Mouse (Mus musculus) kidney, postnatal 36 days (tissue): ENCODE measurements at regions not wholly inside any gene's neighbourhood (a gene's known extent, or its start where the extent isn't known, plus 50 kb on each side); places are given as distances from the start of the nearest gene placed in this dataset.
A peak's percentile ranks its signal among the peaks of the same experiment; 100 is the strongest.

Experiments used
- DNase-seq, 2 experiments: peaks; one replicate each; pipeline ENCODE4 v3.0.0; 2021 to 2022; ENCODE audit warnings: mixed read lengths in 2 of 2

DNA sequence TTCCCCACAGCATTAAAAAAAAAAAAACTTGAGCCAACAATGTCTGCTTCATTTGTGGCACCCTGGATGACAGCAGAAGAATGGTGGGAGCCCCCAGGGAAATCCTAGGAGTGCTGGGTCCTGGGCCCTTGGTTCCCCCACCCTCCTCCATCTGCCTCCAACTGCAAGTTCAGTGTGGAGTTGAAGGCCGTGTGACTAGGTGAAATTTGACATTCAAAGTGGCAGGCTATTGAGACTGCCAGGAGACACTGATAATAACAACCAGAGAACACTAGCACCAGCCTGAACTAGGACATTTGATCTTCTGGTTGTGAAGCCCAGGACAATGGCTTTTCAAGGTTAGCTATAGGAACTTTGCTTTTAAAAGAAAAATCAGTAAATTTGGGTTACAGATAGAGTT, 74.0 kb downstream of the Adamts15 start:
- no peak for DNase-seq

DNA sequence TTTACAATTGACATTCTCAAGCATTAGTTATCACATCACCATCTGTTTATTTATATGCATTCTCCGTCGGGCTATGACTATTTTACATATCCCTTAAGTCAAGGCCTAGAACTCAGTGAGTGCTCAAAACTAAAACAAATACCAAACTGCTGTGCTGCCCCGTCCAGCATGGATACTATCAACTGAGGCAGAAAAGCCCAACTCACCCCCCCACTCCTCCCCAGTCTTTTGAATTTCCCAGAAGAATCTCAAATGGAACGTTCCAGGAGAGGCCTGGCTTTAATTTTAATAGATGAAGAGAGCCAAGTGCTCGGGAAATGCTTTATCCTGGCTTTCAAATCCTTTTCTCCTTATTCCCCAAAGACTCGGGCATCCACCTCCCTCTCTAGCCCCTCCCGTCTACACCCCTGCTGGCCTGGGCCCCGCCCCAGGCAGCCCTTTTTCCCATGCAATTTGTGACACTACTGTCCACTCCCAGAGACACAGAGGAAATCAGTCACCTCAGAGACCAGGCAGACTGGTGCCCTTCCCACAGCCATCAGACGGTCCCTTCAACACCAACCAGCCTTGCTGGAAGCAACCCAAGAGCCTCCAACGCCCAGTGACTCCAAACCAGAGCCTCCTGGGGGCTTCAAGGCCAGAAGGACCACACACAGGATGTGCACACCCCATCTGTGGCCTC, 76.5 kb downstream of the Adamts15 start:
- DNase-seq: no peak

GRCm38 (mm10) chr9:30844079-30844563, 78.1 kb downstream of the Adamts15 start:
- peak in 1 of 2 experiments; percentile 11 for DNase-seq

GRCm38 (mm10) chr9:30834908-30835307, 87.3 kb downstream of the Adamts15 start:
- DNase-seq: no peak

DNA sequence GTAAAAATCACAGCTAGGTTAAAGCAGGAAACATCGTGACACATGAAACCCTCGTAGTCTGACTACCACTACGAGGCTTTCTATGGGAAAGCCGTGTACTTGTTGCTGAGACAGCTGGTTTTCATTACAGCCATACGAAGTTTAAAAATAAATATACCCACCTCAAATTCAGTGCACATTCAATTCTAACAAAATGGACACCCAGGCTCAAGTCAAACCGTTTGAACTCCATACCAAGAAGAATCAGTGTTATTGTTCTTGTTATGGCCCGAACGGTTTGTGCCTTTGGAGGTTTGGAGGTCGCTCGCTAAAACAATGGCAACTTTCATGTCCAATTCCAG, 87.7 kb downstream of the Adamts15 start:
- no peak for DNase-seq

- no peak for DNase-seq
Measured at GRCm38 (mm10) chr9:30833836-30834564, 88.3 kb downstream of the Adamts15 start.

- DNase-seq: peak; percentile 75 to 77
Measured at GRCm38 (mm10) chr9:30829158-30829870, 92.9 kb downstream of the Adamts15 start.

- no peak for DNase-seq
Measured at GRCm38 (mm10) chr9:30827780-30828179, 94.5 kb downstream of the Adamts15 start.

DNA sequence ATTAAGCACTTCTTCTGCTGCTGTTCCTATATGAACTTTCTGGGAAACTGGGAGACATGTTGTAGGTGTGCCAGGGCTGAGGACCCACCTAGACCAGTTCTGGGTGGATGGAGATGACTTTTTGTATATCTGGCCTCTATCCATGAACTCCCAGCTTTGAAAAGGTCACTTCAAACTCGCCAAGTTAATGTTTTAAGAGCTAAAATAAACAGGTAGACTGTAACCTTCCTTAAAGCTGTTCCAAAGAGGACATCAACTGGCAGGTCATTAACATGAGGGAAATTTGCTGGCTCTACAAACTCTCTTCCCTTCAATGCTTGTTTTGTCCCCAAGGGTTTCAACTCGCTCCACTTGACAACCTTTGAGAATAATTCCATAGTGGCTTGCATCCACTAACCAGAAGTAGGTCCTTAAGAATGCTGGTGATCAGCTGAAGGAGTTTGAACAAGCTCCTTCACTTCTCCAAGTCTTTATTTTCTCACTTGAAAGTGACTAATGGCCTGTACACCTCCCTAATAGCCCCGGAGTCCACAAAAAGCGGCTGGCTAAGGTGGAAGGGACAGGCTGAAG, 98.1 kb downstream of the Adamts15 start:
- peak; percentile 18 to 38 for DNase-seq

DNA sequence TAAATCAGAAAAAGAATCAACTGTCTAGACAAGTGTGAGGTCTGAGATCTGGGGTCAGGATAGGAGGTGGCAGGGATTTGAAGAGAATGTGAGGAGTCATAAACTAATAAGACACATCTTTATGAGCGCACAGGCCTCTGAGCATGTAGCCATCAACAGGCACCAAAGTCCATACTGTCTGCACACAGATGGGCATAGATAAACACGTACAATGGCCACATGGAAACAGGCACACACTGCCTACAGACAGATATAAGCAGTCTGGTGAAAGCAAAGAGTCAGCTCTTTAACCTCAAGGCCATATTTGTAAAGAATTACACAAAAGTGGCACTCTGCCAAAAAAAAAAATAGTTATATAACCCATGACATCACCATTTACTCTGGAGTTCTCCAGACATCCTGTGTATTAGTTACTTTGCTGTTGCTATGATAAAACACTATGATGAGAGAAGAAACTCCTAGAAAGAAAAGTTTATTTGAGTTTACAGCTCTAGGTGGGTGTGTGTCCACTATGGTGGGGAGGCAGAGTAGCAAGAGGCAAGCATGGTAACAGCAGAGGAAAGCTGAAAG, 101.4 kb downstream of the Adamts15 start:
- DNase-seq: no peak

DNA sequence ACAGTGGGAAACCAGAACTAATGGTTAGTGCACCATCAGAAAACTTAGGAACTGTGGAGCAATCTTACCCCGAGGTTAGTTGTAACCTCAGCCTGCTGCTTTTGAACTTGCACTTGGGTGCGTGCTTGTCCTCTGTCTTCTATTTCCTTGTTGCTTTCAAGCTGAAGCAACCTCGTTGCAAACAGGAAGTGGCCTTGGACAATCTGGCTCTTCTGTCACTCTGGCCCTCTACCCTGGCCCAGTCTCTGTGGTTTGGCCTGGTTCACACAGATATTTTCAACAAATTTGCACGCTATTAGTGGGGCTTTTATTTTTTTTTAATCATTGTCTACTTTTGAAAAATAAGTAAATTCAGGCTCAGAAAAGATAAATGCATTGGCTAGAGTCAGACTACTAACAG, 109.0 kb downstream of the Adamts15 start:
- DNase-seq: peak; percentile 28 to 43

GRCm38 (mm10) chr9:30810843-30811242, 111.4 kb downstream of the Adamts15 start:
- no peak for DNase-seq

GRCm38 (mm10) chr9:30810290-30810689, 112.0 kb downstream of the Adamts15 start:
- DNase-seq: no peak

DNA sequence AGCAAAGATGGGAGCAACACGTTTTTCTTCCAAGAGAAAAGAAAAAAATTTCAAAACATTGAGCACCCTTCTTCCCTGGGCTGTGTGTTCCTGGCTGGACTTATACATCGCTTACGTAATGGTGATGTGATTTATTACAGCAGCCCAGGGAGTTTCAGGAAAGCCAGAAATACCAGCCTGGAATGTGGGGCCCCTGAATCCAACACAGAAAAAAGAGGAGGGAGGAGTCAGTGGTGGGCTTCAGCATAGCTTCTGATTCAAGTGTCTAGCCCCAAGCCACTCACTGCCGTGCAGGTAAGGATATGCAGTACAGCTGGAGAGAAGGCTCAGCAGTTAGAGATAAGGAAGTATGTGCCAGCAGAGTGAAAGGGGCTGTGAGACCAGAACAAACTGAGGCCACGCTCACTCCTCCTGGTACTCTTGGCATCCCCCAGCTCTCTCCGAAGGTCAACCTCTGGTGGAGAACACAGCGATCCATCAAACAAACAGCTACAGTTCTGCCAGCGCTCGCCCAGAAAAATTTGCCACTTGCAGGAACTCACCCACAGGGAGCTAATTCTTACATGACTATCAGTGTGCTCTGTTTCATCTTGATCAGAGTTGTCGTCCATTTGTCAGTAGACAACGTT, 113.3 kb downstream of the Adamts15 start:
- DNase-seq: no peak

DNA sequence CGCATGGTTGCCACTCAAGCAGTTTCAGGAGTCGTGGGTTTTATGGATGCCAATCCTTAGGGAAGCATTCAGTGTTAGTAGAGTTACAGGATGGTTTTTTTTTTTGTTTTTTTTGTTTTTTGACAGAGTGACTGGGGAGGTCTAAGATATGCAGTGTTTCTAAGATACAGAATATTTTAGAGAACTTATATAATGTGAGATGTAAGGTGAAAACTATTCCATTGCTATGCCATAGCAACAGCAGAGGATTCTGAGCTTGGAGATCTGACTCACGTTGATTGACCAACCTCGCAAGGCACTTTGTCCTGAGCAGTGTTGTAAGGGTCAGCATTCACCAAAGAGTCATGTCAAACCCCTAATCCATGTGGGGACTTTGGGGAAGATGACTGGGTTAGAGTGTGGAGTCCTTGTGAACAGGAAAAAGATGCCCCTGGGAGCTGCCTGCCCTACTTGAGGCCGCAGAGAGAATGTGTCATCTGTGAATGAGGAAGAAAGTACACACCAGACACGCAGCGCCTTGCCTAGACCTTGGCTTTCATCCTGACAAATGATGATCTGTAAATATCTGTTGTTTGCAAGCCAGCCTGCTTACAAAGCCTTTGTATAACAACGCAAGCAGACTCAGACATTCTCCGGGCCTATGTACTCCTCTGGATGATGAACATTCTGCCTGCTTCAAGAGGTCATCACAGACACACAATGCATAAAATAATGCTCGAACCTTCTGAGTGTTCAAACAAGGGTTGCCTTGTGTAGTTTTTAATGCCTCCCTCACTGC, 118.3 kb downstream of the Adamts15 start:
- DNase-seq: no peak

DNA sequence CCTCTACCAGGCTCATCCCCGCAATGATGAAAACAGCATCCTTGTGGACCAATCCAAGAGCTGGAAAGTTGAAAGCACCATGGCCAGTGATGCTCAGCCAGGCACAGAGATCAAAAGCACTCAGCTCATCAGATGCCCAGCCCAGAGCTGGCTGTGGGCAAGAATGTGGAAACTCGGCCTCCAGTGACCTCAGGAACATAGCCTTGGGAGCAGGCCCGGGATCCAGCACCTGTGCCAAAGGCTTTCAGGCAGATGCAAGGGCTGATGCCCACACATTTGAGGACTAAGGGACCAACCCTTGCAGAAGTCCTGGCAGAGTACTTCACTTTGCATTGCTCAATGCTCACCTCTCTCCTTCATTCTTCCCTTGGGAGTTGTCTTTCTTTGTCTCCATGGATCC, 119.4 kb downstream of the Adamts15 start:
- DNase-seq: no peak

- DNase-seq: no peak
Measured at GRCm38 (mm10) chr9:30794701-30795407, 127.4 kb downstream of the Adamts15 start.

- no peak for DNase-seq
Measured at GRCm38 (mm10) chr9:30781221-30781620, 141.0 kb downstream of the Adamts15 start.

GRCm38 (mm10) chr9:30777816-30778215, 144.4 kb downstream of the Adamts15 start:
- DNase-seq: no peak

- DNase-seq: peak; percentile 55 to 75
Measured at GRCm38 (mm10) chr9:30775161-30775560, 147.1 kb downstream of the Adamts15 start.

GRCm38 (mm10) chr9:30772456-30772855, 149.8 kb downstream of the Adamts15 start:
- DNase-seq: no peak
